Mouse (Mus musculus): Measurements from ENCODE around the gene Pxn. TPM values are rescaled to one million over a fixed set of nuclear protein-coding genes. Genes with fewer than 3 reads are reported as not detected.
A peak's percentile ranks its signal among the peaks of the same experiment; 100 is the strongest.
"Not testable (repeated sequence)": the region's sequence is repeated elsewhere in the genome, so short reads cannot be mapped to it uniquely, and the experiment has no call there.

Pxn gene
- total RNA-seq, 2 experiments from 2014 or later, result 18.8 to 20.8 TPM

DNA sequence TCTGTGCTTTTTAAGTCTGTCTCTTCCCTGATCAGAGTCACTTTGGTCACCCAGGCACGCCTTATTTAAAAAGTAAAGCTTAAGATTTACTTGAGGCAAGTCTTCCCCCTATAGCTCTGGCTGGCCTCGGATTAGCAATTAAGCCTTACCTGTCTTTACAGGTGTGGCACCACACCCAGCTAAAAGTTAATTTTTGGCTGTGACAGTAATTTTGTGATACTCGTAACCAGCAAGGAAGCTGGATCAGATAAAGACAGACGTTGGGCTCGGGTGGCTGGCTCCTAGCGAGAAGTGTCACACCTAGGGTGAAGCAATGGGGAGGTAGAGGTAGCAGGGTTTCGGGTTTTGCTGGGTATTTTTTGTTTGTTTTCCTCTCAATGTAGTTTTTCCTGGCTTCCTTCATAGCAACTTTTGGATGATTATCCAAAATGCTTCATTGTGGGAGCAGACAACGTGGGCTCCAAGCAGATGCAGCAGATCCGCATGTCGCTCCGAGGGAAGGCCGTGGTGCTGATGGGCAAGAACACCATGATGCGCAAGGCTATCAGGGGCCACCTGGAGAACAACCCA, 53.9 kb downstream of the Pxn start:
- intact Hi-C loops (cut with DNase I), result no loop called here
- no peak for DNase-seq (ENCODE audit: extremely low spot score in 1 of 2, low spot score in 2 of 2)

DNA sequence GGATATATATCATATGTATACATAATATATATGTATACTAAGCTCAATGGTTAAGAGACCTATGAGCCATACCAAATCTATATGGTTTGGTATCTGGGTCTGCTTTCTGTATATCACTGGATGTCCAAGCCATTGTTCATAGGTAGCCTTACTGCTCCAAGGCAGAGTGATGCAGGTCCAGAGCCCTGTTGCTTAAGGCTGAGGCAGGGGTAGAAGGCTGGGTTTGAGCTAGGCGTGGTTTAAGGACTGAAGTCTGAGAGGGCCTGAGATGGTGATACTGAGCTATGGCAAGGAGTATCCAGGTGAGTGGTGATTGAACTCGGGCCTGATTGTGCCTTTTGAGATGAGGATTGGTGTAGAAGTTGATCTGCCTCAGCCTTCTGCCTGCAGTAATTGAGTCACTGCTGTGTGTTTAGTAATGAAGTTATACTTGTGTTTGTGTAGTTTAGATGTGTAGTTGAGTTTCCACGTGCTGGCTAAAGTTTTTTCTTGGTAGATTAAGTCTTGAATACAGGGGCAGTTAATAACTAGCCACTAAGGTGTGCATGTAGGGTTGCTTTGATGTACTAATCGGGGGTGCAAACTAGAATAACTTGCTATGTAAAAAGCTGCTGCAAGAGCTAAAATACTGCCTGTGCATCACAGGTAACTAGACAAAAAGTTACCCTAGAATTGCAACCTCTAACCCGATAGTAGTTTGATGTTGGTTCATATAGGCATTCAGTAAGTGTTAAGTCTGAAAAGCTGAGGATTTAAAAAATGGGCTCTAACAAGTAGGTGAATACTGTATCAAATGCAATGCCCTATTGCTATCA, 57.5 kb downstream of the Pxn start:
- DNase-seq (ENCODE audit: extremely low spot score in 1 of 2, low spot score in 2 of 2), result no peak
- intact Hi-C loops (cut with DNase I), result no loop called here

DNA sequence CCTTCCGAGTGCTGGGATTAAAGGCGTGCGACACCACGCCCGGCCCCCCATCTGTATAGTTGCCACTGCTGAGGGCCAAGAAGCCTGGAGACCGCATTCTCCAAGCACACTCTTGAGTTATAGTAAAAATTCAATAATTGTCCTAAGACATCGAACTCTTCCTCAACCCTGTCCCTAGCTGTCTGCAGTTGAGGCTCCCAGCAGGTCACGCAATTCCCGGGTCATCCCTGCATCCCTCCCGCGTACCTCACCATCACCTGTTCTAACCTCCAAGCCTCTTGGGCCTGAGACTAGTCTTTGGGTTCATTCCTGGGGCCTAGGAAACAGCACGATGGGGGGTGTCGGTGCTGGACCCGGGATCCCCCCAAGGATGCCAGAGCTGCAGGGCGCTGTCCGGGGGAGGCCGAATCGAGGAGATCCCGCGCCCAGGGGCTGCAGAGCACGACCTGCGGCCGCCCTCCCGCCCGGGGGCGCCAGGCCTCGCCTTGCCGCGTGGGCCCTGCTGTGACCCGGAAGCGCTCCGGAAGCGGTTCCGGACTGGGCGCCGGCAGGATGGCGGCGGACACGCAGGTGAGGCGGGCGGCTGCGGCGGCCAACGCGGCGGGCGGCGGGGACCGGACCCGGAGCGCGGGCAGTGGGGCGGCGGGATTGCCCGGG, 58.4 kb downstream of the Pxn start, which contains the start of gene Gcn1l1:
TSS of gene Gcn1l1 (plus strand) at position 518 of the 657 bp plus-strand sequence.
- DNase-seq (ENCODE audit: extremely low spot score in 1 of 2, low spot score in 2 of 2), result peak; percentile 46 to 88
- intact Hi-C loops (cut with DNase I), result no loop called here

DNA sequence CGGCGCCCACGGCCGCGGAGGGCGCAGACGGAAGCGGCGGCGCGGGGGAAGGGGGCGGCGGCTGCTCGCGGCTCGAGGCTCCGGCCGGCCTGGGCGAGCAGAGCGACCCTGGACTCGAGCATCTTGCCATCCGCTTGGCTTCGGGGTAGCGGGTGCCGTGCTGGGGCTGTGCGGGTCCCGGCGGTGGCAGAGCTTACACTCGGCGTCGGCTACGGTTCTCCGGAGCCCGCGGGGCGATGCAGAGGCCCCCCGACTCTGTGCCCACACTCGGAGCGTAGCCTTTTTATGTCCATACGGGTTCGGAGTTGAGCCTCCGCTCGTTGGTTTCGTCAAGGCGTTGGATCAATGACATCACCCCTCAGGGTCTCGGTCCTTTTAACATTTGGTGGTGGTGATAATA, 58.9 kb downstream of the Pxn start:
- DNase-seq (ENCODE audit: extremely low spot score in 1 of 2, low spot score in 2 of 2), result peak in 1 of 2 experiments; percentile 54
- intact Hi-C loops (cut with DNase I), result no loop called here

DNA sequence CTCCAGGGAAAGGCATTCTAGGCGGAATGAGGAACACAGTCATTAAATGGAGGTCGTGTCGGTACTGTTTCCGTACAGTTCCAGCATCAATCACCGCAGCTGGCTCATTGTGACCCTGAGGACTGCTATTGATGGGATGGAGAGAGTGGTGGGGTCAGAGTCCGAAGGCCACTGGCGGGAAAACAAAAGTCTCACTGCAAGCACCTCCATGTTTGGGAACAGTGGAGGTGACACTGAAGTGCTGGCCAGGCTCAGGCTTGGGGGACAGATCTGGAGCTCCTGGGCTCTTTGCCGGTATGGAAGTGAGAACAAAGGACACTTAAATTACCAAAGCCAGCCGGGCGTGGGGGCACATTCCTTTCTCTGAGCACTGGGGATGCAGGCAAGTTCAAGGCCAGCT, 62.2 kb downstream of the Pxn start:
- intact Hi-C loops (cut with DNase I), result no loop called here
- no peak for DNase-seq (ENCODE audit: extremely low spot score in 1 of 2, low spot score in 2 of 2)

DNA sequence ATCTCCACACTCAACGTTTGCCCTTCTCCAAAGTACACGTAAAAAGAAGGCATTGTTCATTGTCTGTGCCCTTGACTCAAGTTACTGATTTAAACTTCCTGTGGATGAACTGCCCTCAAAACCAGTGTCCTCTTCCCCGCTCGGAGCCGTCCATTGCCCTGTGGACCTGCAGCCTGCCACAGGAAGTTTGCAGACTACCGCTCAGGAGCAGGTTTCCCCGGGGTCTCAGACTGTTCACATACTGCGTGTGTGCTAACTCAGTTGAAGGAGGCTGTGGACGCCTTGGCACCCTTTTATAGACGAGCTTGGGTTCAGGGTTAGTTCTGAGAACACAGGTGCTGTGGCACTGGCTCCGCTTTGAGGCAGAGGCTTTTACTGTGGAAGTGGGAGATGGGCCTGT, 62.8 kb downstream of the Pxn start:
- intact Hi-C loops (cut with DNase I), result no loop called here

DNA sequence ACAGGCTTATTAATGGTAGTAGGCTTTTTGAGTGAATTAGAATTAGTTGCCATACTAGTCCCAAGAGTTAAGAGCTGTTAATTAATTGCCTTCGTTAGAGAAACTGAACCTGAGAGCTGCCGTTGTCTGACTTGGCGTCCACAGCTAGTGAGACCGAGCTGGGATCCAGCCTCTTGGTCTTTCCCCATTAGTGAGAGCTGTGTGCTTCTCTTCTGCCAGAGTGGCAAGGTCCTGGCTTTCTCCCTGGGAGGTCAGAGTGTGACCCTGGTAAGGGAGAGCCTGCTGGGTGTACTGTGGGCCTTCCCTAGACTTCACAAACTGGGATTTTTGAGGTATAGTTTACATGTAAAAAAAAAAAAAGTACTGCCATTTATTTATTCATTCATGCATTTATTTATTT, 63.2 kb downstream of the Pxn start:
- intact Hi-C loops (cut with DNase I), result no loop called here
- DNase-seq (ENCODE audit: extremely low spot score in 1 of 2, low spot score in 2 of 2), result no peak

More for the DNA sequence above, 62.8 kb downstream of the Pxn start:
- DNase-seq (ENCODE audit: extremely low spot score in 1 of 2, low spot score in 2 of 2), result no peak

DNA sequence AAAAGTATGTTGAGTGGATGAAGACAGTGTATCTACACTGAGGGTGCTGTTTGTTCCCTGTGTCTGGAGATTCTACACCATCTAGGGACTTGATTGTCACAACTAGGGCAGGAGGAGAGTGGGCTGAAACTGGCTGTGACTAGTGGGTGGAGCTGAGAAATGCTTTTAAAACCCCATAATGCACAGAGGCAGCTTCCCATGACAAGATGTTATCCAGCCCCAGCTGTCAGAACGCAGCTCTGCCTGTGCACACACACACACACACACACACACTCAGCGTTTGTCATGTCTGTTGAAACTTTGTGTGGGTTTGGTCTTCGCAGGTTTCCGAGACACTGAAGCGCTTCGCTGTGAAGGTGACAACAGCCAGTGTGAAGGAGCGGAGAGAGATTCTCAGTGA, 64.6 kb downstream of the Pxn start:
- DNase-seq (ENCODE audit: extremely low spot score in 1 of 2, low spot score in 2 of 2), result peak in 1 of 2 experiments; percentile 23
- intact Hi-C loops (cut with DNase I), result no loop called here

DNA sequence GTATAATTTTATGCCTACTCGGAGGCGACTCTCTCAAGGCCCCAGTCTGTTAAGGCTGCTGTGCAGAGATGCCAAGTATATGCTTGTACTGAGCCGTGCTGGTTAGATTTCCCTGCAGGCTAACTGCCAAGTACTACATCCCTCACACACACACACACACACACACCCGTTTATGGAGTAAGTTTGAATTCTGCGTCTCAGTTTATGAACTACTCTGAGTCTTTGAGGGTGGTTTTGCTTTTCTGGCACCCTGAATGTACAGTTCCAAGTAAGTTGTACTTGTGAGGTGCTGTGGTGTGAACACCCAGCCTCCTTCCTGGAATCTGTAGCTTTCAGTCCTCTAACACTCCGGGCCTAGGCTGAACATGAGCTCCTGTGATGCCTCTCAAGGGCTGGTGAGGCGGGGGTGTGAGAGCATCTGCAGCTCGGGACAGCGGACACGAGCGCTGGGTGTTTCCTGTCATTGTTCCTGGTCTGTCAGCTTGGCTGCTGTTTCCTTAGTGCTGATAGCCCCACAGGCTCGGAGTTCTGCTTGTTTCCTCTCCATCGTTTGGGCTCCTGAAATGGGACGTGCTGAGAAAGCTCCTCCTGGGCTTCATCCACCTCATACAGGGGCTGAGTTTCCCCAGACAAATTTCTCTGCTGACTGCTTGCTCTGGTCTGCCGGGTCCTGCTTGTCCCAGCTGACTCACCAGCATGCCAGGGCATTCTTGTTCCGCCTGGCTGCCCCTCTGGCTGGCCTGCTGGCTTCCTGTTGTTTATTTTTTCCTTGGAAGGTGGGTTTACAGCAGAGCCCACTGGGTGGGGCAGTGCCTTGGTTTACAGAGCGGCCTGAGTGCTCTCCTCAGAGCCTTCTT, 66.4 kb downstream of the Pxn start:
- intact Hi-C loops (cut with DNase I), result no loop called here

DNA sequence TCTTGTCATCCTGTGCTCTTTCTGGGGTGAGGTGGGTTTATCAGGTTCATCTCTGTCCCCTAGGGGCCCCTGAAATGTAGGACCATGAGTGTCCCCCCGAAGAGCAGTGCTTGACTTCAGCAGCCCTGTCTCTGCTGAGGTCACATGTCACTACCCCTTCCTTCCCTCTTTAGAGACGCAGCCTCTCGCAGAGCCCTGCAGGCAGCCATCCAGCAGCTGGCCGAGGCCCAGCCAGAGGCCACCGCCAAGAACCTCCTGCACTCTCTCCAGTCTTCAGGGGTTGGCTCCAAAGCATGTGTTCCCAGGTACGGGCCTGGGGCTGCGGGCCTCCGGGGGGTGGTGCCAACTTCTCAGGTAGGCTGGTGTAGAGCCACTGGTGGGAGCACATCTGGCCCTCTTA, 68.5 kb downstream of the Pxn start:
- intact Hi-C loops (cut with DNase I), result loop anchor here (5.0 kb wide), 1 partner anchor 37 kb away; no protein-coding TSS in a partner anchor

More for the DNA sequence above, 66.4 kb downstream of the Pxn start:
- peak; percentile 23 to 74 for DNase-seq (ENCODE audit: extremely low spot score in 1 of 2, low spot score in 2 of 2)

DNA sequence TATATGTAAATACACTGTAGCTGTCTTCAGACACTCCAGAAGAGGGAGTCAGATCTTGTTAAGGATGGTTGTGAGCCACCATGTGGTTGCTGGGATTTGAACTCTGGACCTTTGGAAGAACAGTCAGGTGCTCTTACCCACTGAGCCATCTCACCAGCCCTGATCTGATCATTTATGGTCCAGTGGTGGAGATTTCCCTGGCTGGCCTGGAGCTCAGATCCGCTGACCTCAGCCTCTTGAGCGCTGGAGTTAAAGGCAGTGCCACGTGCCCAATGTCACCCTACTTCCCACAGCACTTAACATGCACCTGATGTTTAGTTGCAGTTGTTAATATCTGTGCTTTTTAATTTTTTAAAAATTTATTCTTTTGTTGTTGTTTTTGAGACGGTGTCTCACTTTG, 71.2 kb downstream of the Pxn start:
- intact Hi-C loops (cut with DNase I), result loop anchor here (5.0 kb wide), 1 partner anchor 35 kb away; no protein-coding TSS in a partner anchor
- DNase-seq (ENCODE audit: extremely low spot score in 1 of 2, low spot score in 2 of 2), result not testable (repeated sequence)

More for the DNA sequence above, 68.5 kb downstream of the Pxn start:
- DNase-seq (ENCODE audit: extremely low spot score in 1 of 2, low spot score in 2 of 2), result peak; percentile 24 to 64

DNA sequence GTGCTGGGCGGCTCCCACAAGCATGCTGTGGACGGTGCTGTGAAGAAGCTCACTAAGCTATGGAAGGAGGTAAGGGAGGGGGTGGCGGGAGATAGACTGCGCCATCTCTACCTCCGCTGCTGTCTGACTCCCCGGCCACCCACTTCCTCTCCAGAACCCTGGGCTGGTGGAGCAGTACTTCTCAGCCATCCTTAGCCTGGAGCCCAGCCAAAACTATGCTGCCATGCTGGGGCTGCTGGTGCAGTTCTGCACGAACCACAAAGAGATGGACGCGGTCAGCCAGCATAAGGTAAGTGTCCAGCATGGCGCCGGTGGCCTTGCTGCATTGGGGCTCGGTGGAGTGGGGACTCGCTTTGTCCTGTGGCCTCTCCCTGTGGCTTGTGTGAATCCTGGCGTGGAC, 72.4 kb downstream of the Pxn start:
- intact Hi-C loops (cut with DNase I), result loop anchor here (5.0 kb wide), 1 partner anchor 33 kb away; no protein-coding TSS in a partner anchor
- no peak for DNase-seq (ENCODE audit: extremely low spot score in 1 of 2, low spot score in 2 of 2)

DNA sequence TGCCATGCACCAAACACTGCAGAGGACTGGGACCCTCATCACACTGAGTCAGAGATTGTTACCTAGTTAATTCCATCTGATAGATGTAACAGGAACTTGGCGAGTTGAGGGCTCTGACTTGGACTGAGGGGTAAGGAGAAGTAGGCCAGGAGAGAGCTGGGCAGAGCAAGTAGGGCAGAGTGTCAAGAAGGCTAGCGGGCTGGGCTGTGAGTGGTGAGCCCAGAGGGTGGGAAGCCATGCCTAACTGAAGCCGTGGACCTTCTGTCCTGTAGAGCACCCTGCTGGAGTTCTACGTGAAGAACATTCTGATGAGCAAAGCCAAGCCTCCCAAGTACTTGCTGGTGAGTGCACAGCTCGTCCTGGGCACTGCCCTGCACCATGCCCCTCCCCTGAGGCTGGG, 72.9 kb downstream of the Pxn start:
- DNase-seq (ENCODE audit: extremely low spot score in 1 of 2, low spot score in 2 of 2), result no peak
- intact Hi-C loops (cut with DNase I), result loop anchor here (5.0 kb wide), 1 partner anchor 33 kb away; no protein-coding TSS in a partner anchor

DNA sequence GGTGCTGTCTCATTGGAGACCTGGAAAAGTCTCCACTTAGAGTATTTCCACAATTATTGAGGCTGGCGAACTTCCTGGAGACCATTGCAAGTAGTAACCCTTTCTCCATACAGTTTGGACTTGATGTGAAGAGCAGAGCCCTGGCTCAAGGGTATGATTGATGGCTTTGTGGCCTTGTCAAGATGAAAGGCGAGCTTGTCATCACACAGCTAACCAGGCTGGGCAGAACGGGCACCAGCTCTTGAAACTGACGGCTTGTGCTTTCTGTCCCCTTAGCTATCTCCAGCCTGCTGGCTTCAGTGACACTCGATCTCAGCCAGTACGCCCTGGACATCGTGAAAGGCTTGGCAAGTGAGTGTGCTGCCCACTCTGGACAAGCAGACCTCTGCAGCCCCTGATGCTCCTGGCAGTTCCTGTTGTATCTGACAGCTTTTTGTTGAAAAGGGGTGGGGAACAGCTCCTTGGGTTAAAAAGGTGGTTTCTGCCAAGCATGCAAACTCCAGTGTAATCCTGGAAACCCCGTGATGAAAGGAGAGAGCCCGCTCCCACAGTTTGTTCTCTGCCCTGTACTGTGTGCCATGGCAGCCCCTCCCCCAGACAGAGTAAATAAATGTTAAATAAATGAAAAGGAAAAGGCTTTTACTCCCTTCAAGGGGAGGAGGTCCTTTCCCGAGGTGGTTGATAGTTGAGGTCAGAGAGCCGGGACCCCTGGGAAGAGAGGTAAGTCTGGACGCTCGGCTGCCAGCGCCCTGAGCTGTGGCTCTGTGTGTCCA, 73.9 kb downstream of the Pxn start:
- DNase-seq (ENCODE audit: extremely low spot score in 1 of 2, low spot score in 2 of 2), result no peak
- intact Hi-C loops (cut with DNase I), result no loop called here

DNA sequence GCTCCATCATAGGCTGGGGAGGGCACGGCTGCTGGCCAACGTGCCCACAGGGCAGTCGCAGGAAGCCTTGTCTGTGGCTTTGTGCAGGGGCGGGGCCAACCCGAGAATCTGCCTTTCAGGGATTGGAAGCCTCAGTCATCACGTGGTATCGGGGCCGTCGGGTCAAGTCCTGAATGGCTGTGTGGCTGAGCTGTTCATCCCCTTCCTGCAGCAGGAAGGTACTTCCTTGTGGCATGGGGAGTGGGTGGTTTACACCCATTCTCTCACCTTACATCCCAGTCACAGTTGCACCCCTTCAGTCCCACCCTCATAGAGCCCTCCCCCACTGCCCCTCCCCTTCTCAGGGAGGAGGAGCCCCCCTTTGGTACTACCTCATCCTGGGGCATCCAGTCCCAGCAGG, 75.2 kb downstream of the Pxn start:
- DNase-seq (ENCODE audit: extremely low spot score in 1 of 2, low spot score in 2 of 2), result no peak
- intact Hi-C loops (cut with DNase I), result no loop called here

DNA sequence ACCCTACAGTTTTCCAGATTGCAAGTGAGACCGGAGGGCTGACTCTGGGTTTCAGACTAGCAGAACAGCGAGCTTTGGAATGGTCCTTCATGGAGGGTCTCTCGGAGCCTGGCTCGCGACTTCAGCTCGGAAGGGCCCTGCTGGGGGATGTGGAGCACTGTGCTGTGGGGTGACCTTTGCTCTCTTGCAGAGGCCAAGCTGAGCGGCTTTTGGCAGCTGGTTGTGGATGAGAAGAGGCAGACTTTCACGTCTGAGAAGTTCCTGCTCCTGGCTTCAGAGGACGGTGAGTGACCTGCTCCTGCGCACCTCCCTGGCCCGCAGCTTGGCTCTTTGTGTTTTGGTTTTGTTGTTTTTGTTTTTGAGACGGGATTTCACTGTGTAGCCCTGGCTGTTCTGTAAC, 79.1 kb downstream of the Pxn start:
- no peak for DNase-seq (ENCODE audit: extremely low spot score in 1 of 2, low spot score in 2 of 2)
- intact Hi-C loops (cut with DNase I), result no loop called here

DNA sequence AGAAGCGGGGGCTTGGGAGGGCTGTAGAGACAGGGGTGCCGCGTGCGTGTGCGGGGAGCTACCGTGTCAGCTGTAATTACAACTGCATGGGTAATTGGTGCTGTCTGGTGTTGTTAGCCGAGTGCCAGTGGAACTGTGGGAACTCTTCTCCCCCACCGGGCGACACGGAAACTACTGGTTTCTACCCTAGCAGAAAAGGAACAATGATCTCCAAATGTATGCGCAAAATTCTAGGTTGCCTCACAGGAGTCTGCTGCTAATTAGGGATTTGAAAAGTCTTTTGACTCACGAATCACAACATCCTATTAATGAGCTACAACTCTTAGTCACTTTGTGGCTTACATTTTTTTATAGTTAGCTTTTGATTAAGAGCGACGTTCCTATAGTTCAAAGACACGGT, 79.7 kb downstream of the Pxn start:
- intact Hi-C loops (cut with DNase I), result no loop called here
- no peak for DNase-seq (ENCODE audit: extremely low spot score in 1 of 2, low spot score in 2 of 2)

DNA sequence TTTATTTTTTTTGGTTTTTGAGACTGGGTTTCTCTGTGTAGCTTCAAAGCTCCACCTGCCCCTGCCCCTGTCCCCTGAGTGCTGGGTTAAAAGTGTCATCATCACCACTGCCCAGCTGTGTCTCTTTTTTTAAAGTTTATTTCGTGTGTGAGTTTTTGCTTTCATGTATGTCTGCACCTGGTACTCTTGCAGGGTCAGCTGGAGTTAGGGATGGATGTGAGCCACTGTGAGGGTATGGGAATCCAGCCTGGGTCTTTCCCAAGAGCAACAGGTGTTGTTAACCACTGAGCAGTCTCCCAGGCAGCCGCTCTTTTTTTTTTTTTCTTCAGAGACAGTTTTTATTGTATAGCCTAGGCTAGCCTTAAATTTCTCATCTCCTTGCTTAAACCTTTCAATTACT, 80.3 kb downstream of the Pxn start:
- DNase-seq (ENCODE audit: extremely low spot score in 1 of 2, low spot score in 2 of 2), result no peak
- intact Hi-C loops (cut with DNase I), result no loop called here

Data from left cerebral cortex, postnatal 10 days (tissue).